11 mouse cellular contexts compared by ENCODE assay signal in the genomic region with DNA sequence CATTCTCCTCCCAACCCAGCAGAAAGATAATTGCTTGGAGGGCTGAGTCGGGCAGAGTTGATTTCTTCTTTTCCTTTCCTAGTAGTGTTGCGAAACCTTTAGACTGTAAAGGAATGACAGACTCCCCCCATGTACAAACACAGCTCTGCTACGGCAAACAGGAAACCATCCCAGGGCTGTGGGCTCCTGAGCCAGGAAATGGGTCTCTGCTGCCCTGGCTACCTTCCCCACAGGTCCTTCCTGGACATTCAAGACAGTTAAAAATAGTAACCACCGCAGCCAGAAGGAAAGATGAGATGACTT. TPM values are rescaled to one million over a fixed set of nuclear protein-coding genes. Genes with fewer than 3 reads are reported as not detected.
A peak's percentile ranks its signal among the peaks of the same experiment; 100 is the strongest.
DNase-seq lines count a peak whose midpoint lies in the region; ATAC-seq and TF ChIP-seq lines count a peak whose summit lies in the region.
"Had no signal": no experiment of that assay in that cellular context is flagged by ENCODE, and none has a peak within 500 bp of the region (broad histone marks: within the 10 kb centered on the region; RNA-seq: fewer than 3 reads in every experiment).

No protein-coding gene starts in this region.

- no peak overlapping the region for H3K4me3 ChIP-seq in gastrocnemius, adult 2 months
- no peak overlapping the region for H3K4me3 ChIP-seq in left cerebral cortex, adult 2 months
- no peak overlapping the region for H3K4me3 ChIP-seq in intestine, postnatal 0 days (ENCODE audit: low read depth, low read length)
- H3K4me3 ChIP-seq in midbrain, embryonic 14.5 days (replicated peaks; ENCODE audit: low read depth, low read length) = no peak overlapping the region

- 23% methylated on average over 4 of the region's 4 CpGs for WGBS in intestine, postnatal 0 days
- WGBS in midbrain, embryonic 14.5 days = 78% methylated on average over 4 of the region's 4 CpGs

- no peak overlapping the region for H3K9ac ChIP-seq in intestine, postnatal 0 days (ENCODE audit: low read depth, low read length)
- H3K9ac ChIP-seq in midbrain, embryonic 14.5 days (replicated peaks; ENCODE audit: low read length) = no peak overlapping the region

- peak overlapping the region; percentile 64 for H3K27ac ChIP-seq in gastrocnemius, adult 2 months
- peak overlapping the region; percentile 25; the same call in 1 of the 2 replicates for H3K27ac ChIP-seq in left cerebral cortex, adult 2 months
- peak overlapping the region; percentile 7; the same call in 1 of the 2 replicates for H3K27ac ChIP-seq in intestine, postnatal 0 days (ENCODE audit: low read depth, low read length)
- H3K27ac ChIP-seq in midbrain, embryonic 14.5 days (replicated peaks; ENCODE audit: low read depth, low read length) = no peak overlapping the region

- H3K36me3 ChIP-seq in intestine, postnatal 0 days (ENCODE audit: control insufficient read depth, insufficient read depth) = no peaks in the 10 kb centered on the region
- H3K36me3 ChIP-seq in midbrain, embryonic 14.5 days (ENCODE audit: control insufficient read depth, insufficient read depth, low read length) = no peaks in the 10 kb centered on the region

- TF ChIP-seq CTCF in gastrocnemius, adult 2 months (IDR thresholded peaks at IDR 0.05) = no peak
- TF ChIP-seq CTCF in left cerebral cortex, adult 2 months (IDR thresholded peaks at IDR 0.05) = no peak
- no peak for TF ChIP-seq CTCF in intestine, postnatal 0 days (IDR thresholded peaks at IDR 0.05; ENCODE audit: low read depth)

- H3K4me1 ChIP-seq in intestine, postnatal 0 days (replicated peaks; ENCODE audit: control insufficient read depth, insufficient read depth, low read length) = no peaks in the 10 kb centered on the region
- H3K4me1 ChIP-seq in midbrain, embryonic 14.5 days (ENCODE audit: control insufficient read depth, insufficient read depth, low read length) = no peaks in the 10 kb centered on the region

- no peaks in the 10 kb centered on the region for H3K9me3 ChIP-seq in intestine, postnatal 0 days (ENCODE audit: control insufficient read depth)
- no peaks in the 10 kb centered on the region for H3K9me3 ChIP-seq in midbrain, embryonic 14.5 days (ENCODE audit: control insufficient read depth, low read length)

- no peak for ATAC-seq in intestine, postnatal 0 days
- ATAC-seq in megakaryocyte progenitor cell, adult 5-6 weeks (replicated peaks; ENCODE audit: poor library complexity) = peak; percentile 68
- no peak for ATAC-seq in midbrain, embryonic 14.5 days (ENCODE audit: low FRiP score, low TSS enrichment)
- ATAC-seq: forebrain, embryonic 16.5 days had no signal

- peak; percentile 34 for DNase-seq in gastrocnemius, adult 2 months
- DNase-seq in gastrocnemius, adult 18-20 months (ENCODE audit: low spot score) = no peak
- DNase-seq in left cerebral cortex, adult 2 months (ENCODE audit: extremely low spot score in 1 of 2, low spot score in 2 of 2) = no peak
- no peak for DNase-seq in left cerebral cortex, adult 11 months (ENCODE audit: low spot score)
- DNase-seq in cerebellum, adult 9-11 months = no peak
- DNase-seq in midbrain, embryonic 14.5 days = no peak
- DNase-seq: adrenal gland, postnatal 36 days; retina, postnatal 1 day had no signal

- no peaks in the 10 kb centered on the region for H3K27me3 ChIP-seq in intestine, postnatal 0 days (replicated peaks; ENCODE audit: control insufficient read depth, insufficient read depth, low read length)
- H3K27me3 ChIP-seq in midbrain, embryonic 14.5 days (ENCODE audit: control insufficient read depth, insufficient read depth, low read length) = no peaks in the 10 kb centered on the region

- intact Hi-C loops in gastrocnemius, adult 2 months (cut with DNase I) = no loop called here
- intact Hi-C loops in left cerebral cortex, adult 2 months (cut with DNase I) = no loop called here

- no peak overlapping the region for H3K4me2 ChIP-seq in intestine, postnatal 0 days (replicated peaks; ENCODE audit: low read depth)
- no peak overlapping the region for H3K4me2 ChIP-seq in midbrain, embryonic 14.5 days (ENCODE audit: low read length)

RNA-seq across cellular contexts. Expression of gene Emp1, which starts 21.3 kb away (rescaled TPM):
- 10 to 100 TPM; 20.3 to 60.2 TPM for total RNA-seq in gastrocnemius, adult 2 months (2021)
- 10 to 100 TPM; 20.3 to 48.7 TPM for total RNA-seq in gastrocnemius, adult 18-20 months (2021)
- total RNA-seq in left cerebral cortex, adult 2 months (2021) = 1 to 10 TPM; 2.6 TPM
- polyA plus RNA-seq in intestine, postnatal 0 days (2015; fragmentation: Nextera tagmentation; extraction: Ambion mirVana) = 42.5 and 42.8 TPM in 2 replicates
- total RNA-seq in megakaryocyte progenitor cell, adult 5-6 weeks (2015) = 0.64 and 0.74 TPM in 2 replicates
- total RNA-seq in megakaryocyte progenitor cell, adult 5-6 weeks (2017) = 0.75 and 1.1 TPM in 2 replicates
- polyA plus RNA-seq in midbrain, embryonic 14.5 days (2014; fragmentation: Nextera tagmentation; extraction: Ambion mirVana) = 1.4 and 3.6 TPM in 2 replicates

RNA-seq across cellular contexts. Expression of gene Pbp2, which starts 30.8 kb away (rescaled TPM):
- total RNA-seq in gastrocnemius, adult 2 months (2021) = under 1 TPM in 1 of 2 experiments, not detected in 1; 0.17 TPM
- not detected for total RNA-seq in gastrocnemius, adult 18-20 months (2021)
- total RNA-seq in left cerebral cortex, adult 2 months (2021) = under 1 TPM; 0.28 to 0.54 TPM
- not detected in 2 replicates for polyA plus RNA-seq in intestine, postnatal 0 days (2015; fragmentation: Nextera tagmentation; extraction: Ambion mirVana)
- not detected in 2 replicates for total RNA-seq in megakaryocyte progenitor cell, adult 5-6 weeks (2015)
- not detected in 2 replicates for total RNA-seq in megakaryocyte progenitor cell, adult 5-6 weeks (2017)
- polyA plus RNA-seq in midbrain, embryonic 14.5 days (2014; fragmentation: Nextera tagmentation; extraction: Ambion mirVana) = not detected in 2 replicates
- total RNA-seq: adrenal gland, postnatal 36 days had no signal
- polyA plus RNA-seq: forebrain, embryonic 16.5 days had no signal

Comparison
In these comparisons a context has a peak if more than half of its experiments do, and no peak if none do; other contexts are left out.
1. RNA of gene Emp1, which starts 21.3 kb away (total RNA-seq): 20.3 to 60.2 TPM in gastrocnemius, adult 2 months and 20.3 to 48.7 TPM in gastrocnemius, adult 18-20 months; 2.6 TPM in left cerebral cortex, adult 2 months and 0.64 to 1.1 TPM in megakaryocyte progenitor cell, adult 5-6 weeks; every median in the first group is over 4 times any median in the second.